Mouse (Mus musculus): ENCODE measurements around the gene Gm826. TPM values are rescaled to one million over a fixed set of nuclear protein-coding genes. Genes with fewer than 3 reads are reported as not detected.
A peak's percentile ranks its signal among the peaks of the same experiment; 100 is the strongest.

Gm826 gene
- polyA plus RNA-seq, 1 experiment from 2014 or later: 0.93 TPM

DNA sequence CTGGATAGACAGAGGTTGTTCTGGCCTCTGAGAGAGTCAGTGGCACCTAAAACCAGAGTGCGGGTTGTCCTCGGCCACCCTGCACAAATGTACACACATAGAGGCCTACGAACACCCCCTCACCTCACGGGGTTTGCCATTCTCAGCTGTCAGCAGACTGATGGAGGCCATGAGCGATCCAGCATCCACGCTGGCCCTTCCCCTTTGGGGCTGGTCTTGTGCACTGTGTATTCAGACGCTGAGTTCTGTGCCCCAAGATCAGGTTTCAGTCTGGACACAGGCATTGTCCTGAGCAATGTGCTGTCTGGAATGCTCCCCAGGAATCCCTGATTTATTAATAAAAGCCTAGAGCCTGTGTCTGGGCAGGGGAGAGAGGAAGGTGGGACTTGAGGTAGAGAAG is 14.8 kb upstream of the Gm826 start:
- H3K9ac ChIP-seq: no peak overlapping the region
- no peaks in the 10 kb centered on the region for H3K9me3 ChIP-seq (replicated peaks)
- no peaks in the 10 kb centered on the region for H3K36me3 ChIP-seq
- ATAC-seq (replicated peaks; ENCODE audit: low FRiP score): peak; percentile 38; the same call in 1 of the 2 replicates
- no peak overlapping the region for H3K4me3 ChIP-seq (replicated peaks)
- H3K4me2 ChIP-seq: no peak overlapping the region
- no peak overlapping the region for H3K27ac ChIP-seq
- H3K27me3 ChIP-seq: peaks cover 4% of the 10 kb centered on the region; the same call in 1 of the 2 replicates
- peaks cover 14% of the 10 kb centered on the region for H3K4me1 ChIP-seq
- 42% methylated on average over 7 of the region's 7 CpGs for WGBS

DNA sequence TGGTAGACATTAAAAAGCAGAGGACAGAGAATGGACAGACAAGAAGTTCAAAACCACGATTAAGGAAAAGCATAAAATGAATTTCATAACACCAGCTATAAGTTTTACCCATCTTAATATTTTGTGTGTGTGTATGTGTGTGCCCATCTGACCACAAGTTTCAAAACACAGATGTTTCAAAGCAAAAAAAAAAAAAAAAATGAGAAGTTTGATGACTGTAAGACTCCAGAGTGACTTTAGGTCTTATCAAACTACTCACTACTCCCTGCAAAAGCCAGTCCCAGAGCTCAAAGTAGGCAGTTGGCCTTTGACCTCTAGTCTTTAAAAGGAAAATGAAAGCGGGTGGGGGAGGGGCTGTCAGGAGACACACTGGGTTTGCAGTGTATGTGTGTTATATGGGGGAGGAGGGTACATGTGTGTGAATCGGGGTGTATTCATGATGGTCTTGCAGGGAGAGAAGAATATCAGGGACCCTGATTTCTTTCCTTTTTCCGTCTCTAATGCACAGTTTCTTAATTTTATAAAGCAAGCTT is 14.2 kb upstream of the Gm826 start:
- WGBS: 58% methylated on average over 4 of the region's 4 CpGs
- Histone ChIP-seq H3K4me2 (no peak overlapping the region), H3K4me3 (replicated peaks) (no peak overlapping the region), H3K27me3 (peaks cover 4% of the 10 kb centered on the region; the same call in 1 of the 2 replicates), H3K9ac (no peak overlapping the region), H3K4me1 (peaks cover 14% of the 10 kb centered on the region), H3K9me3 (replicated peaks) (no peaks in the 10 kb centered on the region), H3K27ac (no peak overlapping the region), H3K36me3 (no peaks in the 10 kb centered on the region)
- ATAC-seq (replicated peaks; ENCODE audit: low FRiP score): no peak

DNA sequence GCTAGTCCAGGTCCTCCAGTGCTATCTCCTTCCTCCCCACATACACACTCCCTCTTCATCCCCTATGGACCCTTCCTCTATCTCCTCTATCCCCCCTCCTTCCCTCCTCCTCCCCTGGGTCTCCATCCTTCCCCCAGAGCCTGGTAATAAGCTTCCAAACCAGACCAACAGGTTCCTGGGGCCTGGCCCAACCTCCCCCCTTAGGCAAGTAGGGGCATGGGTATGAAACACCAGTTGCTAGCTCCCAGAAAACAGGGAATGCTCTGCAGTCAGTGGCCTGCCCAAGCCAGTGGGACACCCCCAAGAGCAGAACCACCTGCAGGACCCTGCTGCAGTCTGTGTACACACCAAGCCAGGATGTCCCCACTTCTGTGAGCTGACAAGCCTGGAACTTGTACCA is 11.7 kb upstream of the Gm826 start:
- H3K27me3 ChIP-seq: no peaks in the 10 kb centered on the region
- no peak overlapping the region for H3K9ac ChIP-seq
- H3K36me3 ChIP-seq: no peaks in the 10 kb centered on the region
- H3K4me1 ChIP-seq: peaks cover 14% of the 10 kb centered on the region
- no peaks in the 10 kb centered on the region for H3K9me3 ChIP-seq (replicated peaks)
- ATAC-seq (replicated peaks; ENCODE audit: low FRiP score): no peak
- no peak overlapping the region for H3K27ac ChIP-seq
- H3K4me3 ChIP-seq (replicated peaks): no peak overlapping the region
- no peak overlapping the region for H3K4me2 ChIP-seq

DNA sequence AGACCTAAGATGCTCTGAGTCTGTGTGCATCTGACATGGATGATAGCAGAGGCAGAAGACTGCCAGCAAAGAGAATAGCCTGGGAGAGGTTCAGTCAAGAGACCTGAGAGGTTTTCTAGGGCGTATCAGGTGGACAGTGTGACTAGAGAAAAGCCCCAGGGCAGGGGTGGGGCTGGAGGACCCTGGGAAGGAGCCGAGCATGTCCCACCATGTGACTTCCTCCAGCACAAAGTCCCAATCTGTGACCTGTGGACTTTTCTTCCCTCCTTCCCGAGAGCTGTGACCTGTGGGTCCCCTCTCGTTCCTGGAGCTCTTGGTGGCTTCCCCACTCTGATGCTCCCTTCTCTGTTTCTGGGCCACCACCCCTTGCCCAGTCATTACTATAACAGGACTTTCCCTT is 6.2 kb upstream of the Gm826 start:
- no peaks in the 10 kb centered on the region for H3K9me3 ChIP-seq (replicated peaks)
- H3K4me3 ChIP-seq (replicated peaks): no peak overlapping the region
- no peaks in the 10 kb centered on the region for H3K27me3 ChIP-seq
- H3K9ac ChIP-seq: no peak overlapping the region
- no peak overlapping the region for H3K4me2 ChIP-seq
- H3K4me1 ChIP-seq: no peaks in the 10 kb centered on the region
- no peaks in the 10 kb centered on the region for H3K36me3 ChIP-seq
- WGBS: 48% methylated on average over 4 of the region's 4 CpGs
- H3K27ac ChIP-seq: no peak overlapping the region
- ATAC-seq (replicated peaks; ENCODE audit: low FRiP score): no peak

DNA sequence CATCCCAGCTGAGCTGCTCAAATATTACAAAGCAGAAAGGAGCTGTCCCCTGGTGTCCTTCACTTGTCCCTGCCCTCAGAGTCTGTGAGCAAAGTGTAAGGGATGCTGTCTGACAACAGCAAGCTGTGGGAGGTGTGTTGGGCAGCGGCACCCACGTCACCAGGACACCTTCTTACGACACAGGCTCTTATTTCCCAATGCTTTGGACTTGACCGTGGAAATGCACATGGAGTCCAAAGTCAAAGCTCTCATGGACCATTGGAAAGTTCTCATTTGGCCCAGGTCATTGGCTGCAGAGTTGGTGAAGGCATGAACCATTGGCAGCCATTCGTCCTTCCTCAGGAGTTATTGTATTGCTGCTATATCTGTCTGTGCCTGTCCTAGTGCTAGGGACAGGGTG is 5.6 kb upstream of the Gm826 start:
- no peak for ATAC-seq (replicated peaks; ENCODE audit: low FRiP score)
- Histone ChIP-seq H3K4me3 (replicated peaks) (no peak overlapping the region), H3K9ac (no peak overlapping the region), H3K4me1 (no peaks in the 10 kb centered on the region), H3K4me2 (no peak overlapping the region), H3K27me3 (no peaks in the 10 kb centered on the region), H3K27ac (no peak overlapping the region), H3K9me3 (replicated peaks) (no peaks in the 10 kb centered on the region), H3K36me3 (no peaks in the 10 kb centered on the region)
- 90% methylated on average over 5 of the region's 5 CpGs for whole genome bisulfite sequencing

DNA sequence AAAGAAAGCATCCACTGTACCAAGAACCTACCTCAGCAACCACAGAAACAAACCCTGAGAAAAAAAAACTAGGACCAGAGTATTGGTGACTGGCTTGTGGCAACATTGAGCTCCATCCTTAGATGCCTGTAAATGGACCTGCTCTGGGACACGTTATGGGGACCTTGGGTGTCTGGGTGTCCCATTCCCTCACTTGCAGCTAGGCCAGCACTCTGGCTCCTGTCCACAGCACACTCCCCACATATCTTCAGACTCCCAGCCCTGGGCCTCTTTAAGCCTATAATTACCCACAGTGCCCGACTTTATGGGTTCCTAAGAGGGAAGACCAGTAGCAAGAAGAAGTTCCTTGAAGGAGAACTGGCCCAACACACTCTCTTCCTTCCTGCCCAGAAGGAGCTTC is 2.1 kb upstream of the Gm826 start:
- Histone ChIP-seq H3K27me3 (peaks cover 3% of the 10 kb centered on the region; the same call in 1 of the 2 replicates), H3K27ac (no peak overlapping the region), H3K36me3 (no peaks in the 10 kb centered on the region), H3K4me2 (no peak overlapping the region), H3K9me3 (replicated peaks) (no peaks in the 10 kb centered on the region), H3K4me3 (replicated peaks) (no peak overlapping the region), H3K9ac (no peak overlapping the region), H3K4me1 (no peaks in the 10 kb centered on the region)
- no peak for ATAC-seq (replicated peaks; ENCODE audit: low FRiP score)
- WGBS: 54% methylated on average over 2 of the region's 2 CpGs

DNA sequence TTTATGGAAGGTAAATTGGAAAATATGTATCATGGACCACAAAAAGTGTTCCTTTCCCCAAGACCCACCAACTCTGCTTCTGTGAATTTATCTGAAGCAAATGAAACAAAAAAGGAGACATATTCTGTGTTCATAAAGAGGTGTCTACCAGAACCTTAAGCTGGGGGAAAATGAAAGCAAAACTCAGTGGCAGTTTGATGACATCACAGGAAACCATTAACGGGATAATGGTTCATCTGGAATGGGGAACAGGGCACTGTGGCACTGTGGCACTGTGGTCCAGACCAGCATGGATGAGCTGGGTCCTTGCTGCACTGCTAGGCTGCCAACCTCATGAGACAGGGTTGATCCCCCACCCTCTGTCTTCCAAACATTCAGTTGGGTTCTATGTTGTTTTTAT is 1.1 kb upstream of the Gm826 start:
- no peak overlapping the region for H3K4me3 ChIP-seq (replicated peaks)
- H3K4me1 ChIP-seq: no peaks in the 10 kb centered on the region
- no peak overlapping the region for H3K27ac ChIP-seq
- no peak overlapping the region for H3K9ac ChIP-seq
- no peaks in the 10 kb centered on the region for H3K36me3 ChIP-seq
- no peaks in the 10 kb centered on the region for H3K9me3 ChIP-seq (replicated peaks)
- no peak overlapping the region for H3K4me2 ChIP-seq
- ATAC-seq (replicated peaks; ENCODE audit: low FRiP score): no peak
- 64% methylated on average over 1 of the region's 1 CpGs for WGBS
- H3K27me3 ChIP-seq: peaks cover 3% of the 10 kb centered on the region; the same call in 1 of the 2 replicates

DNA sequence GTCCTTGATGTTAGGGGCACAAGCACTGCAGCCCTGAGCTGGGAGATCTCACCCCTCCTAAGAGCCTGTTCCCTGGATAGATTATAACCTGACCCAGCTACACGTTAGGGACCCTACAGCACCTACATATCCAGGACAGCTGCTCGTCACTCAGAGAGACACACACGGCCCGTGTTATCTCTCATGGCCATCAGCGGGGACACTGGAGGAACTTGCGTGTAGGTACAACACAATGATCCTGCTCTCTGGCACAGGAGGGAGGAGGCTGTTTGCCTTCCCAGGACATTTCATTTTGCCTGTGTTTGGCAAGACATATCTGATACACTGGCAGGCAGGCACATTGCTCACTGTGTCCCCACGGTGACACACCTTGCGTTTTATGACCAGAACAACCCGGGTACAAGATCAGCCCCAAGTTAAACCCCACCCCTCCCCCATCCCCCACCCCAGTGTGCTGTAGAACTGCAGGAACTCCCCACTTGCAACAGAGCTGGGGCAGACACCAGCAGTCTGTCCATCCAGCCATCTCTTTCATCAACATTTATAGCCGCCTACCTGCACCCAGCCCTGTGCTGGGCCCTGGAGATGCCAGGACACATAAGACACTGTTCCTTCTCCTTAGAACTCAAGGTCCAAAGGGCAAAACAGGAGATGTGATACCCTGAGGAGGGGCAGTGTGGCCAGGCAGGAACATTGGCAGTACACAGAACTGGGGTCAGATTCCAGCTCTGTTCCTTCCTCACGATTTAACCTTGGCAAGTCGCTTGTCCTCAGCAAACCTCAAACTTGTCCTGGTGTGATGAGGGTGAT is 1.2 kb downstream of the Gm826 start:
- WGBS: 68% methylated on average over 12 of the region's 12 CpGs
- ATAC-seq (replicated peaks; ENCODE audit: low FRiP score): no peak
- Histone ChIP-seq H3K27me3 (peaks cover 3% of the 10 kb centered on the region; the same call in 1 of the 2 replicates), H3K9me3 (replicated peaks) (no peaks in the 10 kb centered on the region), H3K9ac (no peak overlapping the region), H3K36me3 (no peaks in the 10 kb centered on the region), H3K4me2 (no peak overlapping the region), H3K4me1 (peaks cover 9% of the 10 kb centered on the region), H3K27ac (no peak overlapping the region), H3K4me3 (replicated peaks) (no peak overlapping the region)

DNA sequence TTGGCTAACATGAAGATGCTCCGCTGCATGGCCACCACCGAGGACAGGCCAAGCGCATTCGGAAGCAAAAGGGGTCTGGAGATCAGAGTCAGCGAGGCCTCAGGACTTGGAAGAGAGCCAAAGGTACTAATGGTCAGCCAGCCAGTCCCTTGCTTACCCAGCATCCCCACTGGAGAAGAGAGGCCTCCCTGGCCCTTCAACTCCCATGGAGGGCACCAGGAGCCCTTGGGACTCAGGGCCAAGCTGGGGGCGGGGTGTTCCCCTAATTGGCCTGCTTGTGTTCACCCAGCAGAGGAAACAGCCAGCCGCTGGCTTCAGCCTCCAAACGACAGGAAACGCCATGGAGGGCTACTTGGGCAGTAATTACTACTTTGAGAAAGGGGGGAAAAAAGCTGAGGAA is 5.1 kb downstream of the Gm826 start:
- 26% methylated on average over 9 of the region's 9 CpGs for WGBS
- ATAC-seq (replicated peaks; ENCODE audit: low FRiP score): peak; percentile 65; the same call in 1 of the 2 replicates
- H3K4me1 ChIP-seq: peaks cover 15% of the 10 kb centered on the region

DNA sequence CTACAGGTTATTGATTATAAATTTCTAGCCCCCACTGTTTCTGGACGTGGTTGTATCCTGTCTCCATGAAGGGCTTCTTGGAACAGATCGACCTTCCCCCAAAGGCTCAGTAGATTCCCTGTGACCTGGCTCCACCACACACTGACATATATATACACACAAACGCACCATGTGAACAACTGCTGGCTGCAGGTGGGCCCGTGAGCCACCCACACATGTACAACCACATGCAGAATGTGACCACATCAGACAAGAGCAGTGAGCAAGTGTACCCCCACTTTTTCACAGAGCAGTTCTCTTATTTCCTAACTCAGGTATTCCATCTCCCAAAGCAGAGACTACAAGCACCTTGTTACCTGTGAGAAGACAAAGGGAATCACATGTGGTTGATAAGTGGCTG is 6.2 kb downstream of the Gm826 start:
- peaks cover 15% of the 10 kb centered on the region for H3K4me1 ChIP-seq
- no peaks in the 10 kb centered on the region for H3K36me3 ChIP-seq
- no peak overlapping the region for H3K4me2 ChIP-seq
- 0 out of 2 replicates have a peak, but pooled peaks cover 2% of the 10 kb centered on the region for H3K27me3 ChIP-seq
- 88% methylated on average over 4 of the region's 4 CpGs for WGBS
- H3K27ac ChIP-seq: no peak overlapping the region
- no peak for ATAC-seq (replicated peaks; ENCODE audit: low FRiP score)
- H3K4me3 ChIP-seq (replicated peaks): no peak overlapping the region
- H3K9me3 ChIP-seq (replicated peaks): no peaks in the 10 kb centered on the region
- no peak overlapping the region for H3K9ac ChIP-seq

More for the DNA sequence above, 5.1 kb downstream of the Gm826 start:
- no peak overlapping the region for H3K4me3 ChIP-seq (replicated peaks)
- H3K9me3 ChIP-seq (replicated peaks): no peaks in the 10 kb centered on the region
- H3K27me3 ChIP-seq: peaks cover 3% of the 10 kb centered on the region; the same call in 1 of the 2 replicates
- no peak overlapping the region for H3K27ac ChIP-seq
- no peaks in the 10 kb centered on the region for H3K36me3 ChIP-seq
- no peak overlapping the region for H3K9ac ChIP-seq
- H3K4me2 ChIP-seq: no peak overlapping the region

DNA sequence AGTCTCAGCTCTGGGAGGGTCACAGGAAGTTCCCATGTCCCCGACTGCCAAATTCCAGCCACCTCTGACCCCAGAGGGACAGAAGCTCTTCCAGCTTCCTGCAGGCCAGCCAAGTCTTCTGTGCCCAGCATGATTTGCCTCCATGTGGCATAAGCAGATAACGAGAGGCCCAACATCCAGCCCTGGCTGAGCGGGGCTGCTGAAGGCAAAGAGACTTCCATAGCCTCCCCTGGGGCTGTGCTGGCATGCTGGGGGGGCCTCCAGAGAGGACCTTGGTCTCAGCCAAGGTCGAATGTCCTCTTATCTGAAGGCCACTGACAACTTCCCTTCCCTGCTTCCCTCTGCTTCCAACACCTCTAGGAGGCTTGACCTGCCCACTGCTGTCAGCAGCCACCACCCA is 6.8 kb downstream of the Gm826 start:
- H3K9me3 ChIP-seq (replicated peaks): no peaks in the 10 kb centered on the region
- no peak overlapping the region for H3K4me3 ChIP-seq (replicated peaks)
- H3K27ac ChIP-seq: 0 out of 2 replicates have a peak overlapping the region, but pooled peaks have one; percentile 22
- no peak overlapping the region for H3K9ac ChIP-seq
- 24% methylated on average over 4 of the region's 4 CpGs for WGBS
- H3K27me3 ChIP-seq: 0 out of 2 replicates have a peak, but pooled peaks cover 5% of the 10 kb centered on the region
- no peak overlapping the region for H3K4me2 ChIP-seq
- no peak for ATAC-seq (replicated peaks; ENCODE audit: low FRiP score)
- H3K36me3 ChIP-seq: no peaks in the 10 kb centered on the region
- H3K4me1 ChIP-seq: peaks cover 15% of the 10 kb centered on the region

DNA sequence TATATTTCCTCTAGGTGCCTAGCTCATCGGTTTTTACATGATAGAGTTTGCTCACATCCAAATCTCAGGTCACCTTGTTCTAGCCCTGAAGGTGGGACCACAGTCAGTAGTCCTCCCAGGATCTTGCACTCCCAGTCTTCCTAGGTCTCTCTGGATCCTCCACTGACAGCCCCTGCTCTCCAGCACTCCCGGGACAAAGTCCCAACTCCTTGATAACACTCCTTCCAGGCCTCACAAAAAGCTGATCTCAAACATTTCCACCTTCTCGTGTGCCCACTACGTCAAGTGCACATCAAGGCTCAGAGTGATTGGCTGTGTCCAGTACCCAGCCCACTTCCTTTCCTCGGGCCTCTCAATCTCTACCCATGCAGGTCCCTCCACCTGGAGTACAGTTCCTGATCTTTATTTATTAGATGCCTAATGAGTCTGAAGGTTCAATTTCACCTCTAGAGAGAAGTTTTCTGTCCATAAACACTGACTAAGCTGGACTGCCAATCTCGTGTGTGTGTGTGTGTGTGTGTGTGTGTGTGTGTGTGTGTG is 8.8 kb downstream of the Gm826 start:
- WGBS: 78% methylated on average over 6 of the region's 6 CpGs
- H3K27me3 ChIP-seq: 0 out of 2 replicates have a peak, but pooled peaks cover 8% of the 10 kb centered on the region

More for the DNA sequence above, 8.8 kb downstream of the Gm826 start:
- no peak overlapping the region for H3K9ac ChIP-seq
- H3K9me3 ChIP-seq (replicated peaks): no peaks in the 10 kb centered on the region
- H3K4me3 ChIP-seq (replicated peaks): no peak overlapping the region
- no peak overlapping the region for H3K4me2 ChIP-seq
- H3K4me1 ChIP-seq: peaks cover 19% of the 10 kb centered on the region
- ATAC-seq (replicated peaks; ENCODE audit: low FRiP score): no peak
- H3K36me3 ChIP-seq: no peaks in the 10 kb centered on the region
- no peak overlapping the region for H3K27ac ChIP-seq
